Mouse (Mus musculus): Measurements from ENCODE around the gene Trpm7. TPM values are rescaled to one million over a fixed set of nuclear protein-coding genes. Genes with fewer than 3 reads are reported as not detected.

Trpm7 gene
- polyA plus RNA-seq, 1 experiment from 2014 or later, result 46.7 TPM

Small RNA genes within 50 kb of the gene (microRNA-seq; reads per million reads assigned to microRNA genes)
- gene Mir3473g, result not detected

Other genes with a start within 250 kb of the Trpm7 start
- 38.8 and 39.0 TPM in 2 replicates for gene Gabpb1, start 199.9 kb downstream of the Trpm7 start, polyA plus RNA-seq (2016; fragmentation: Nextera tagmentation; extraction: Ambion mirVana)
- gene Usp8, start 168.9 kb downstream of the Trpm7 start, polyA plus RNA-seq (2016; fragmentation: Nextera tagmentation; extraction: Ambion mirVana), result 37.5 and 39.1 TPM in 2 replicates
- 2.8 and 3.0 TPM in 2 replicates for gene Usp50, start 92.8 kb downstream of the Trpm7 start, polyA plus RNA-seq (2016; fragmentation: Nextera tagmentation; extraction: Ambion mirVana)
- gene Sppl2a, start 57.0 kb upstream of the Trpm7 start, polyA plus RNA-seq (2016; fragmentation: Nextera tagmentation; extraction: Ambion mirVana), result 33.5 and 35.0 TPM in 2 replicates
- 11.9 and 12.3 TPM in 2 replicates for gene Ap4e1, start 132.5 kb upstream of the Trpm7 start, polyA plus RNA-seq (2016; fragmentation: Nextera tagmentation; extraction: Ambion mirVana)
- gene Blvra, start 194.4 kb upstream of the Trpm7 start, polyA plus RNA-seq (2016; fragmentation: Nextera tagmentation; extraction: Ambion mirVana), result 37.5 and 39.2 TPM in 2 replicates